Mouse (Mus musculus): ENCODE results near the gene Bcl7b. TPM values are rescaled to one million over a fixed set of nuclear protein-coding genes. Genes with fewer than 3 reads are reported as not detected.

The Bcl7b gene
- polyA plus RNA-seq (2014; fragmentation: Illumina TruSeq; extraction: RNeasy Lipid Tissue Mini Kit (QIAGEN cat#74804); ENCODE audit: low read depth, low replicate concordance), result 12.0 TPM

GRCm38 (mm10) chr5:135168063-135169062 lies at the start of gene Bcl7b:
Gene Bcl7b (plus strand): TSS chr5:135168283.

DNA sequence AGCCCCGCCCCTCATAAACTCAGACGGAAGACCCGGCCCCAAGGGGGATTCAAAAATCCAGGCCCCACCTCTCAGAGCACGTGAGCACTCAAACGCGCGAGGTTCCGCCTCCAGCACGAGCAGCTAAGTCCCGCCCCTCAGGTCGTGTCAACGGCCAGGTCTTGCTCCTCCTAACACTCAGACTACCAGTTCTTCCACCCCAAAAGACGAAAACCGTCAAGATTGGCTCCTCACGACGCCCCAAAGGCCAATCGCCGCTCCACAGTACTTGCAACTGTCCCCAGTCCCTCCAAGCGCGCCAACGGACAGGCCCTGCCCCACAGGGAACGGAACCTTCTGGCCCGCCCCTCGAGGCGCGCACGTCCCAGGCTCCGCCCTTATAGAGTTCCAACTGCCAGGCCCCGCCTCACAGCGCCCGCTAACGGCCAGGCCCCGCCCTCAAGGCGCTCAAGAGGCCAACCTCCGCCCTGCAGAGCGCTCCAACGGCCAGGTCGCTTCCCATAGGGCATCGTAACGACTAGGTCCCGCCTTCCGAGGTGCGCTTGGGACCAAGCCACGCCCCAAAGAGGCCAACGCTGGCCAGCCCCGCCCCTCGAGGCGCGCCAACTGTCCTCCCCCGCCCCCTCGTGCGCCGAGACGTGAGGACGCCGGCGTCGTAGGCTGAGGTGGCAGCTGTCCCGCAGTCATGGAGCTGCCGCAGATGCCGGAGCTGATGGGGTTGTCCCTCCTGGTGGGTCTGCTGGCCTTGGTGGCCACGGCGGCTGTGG lies 18.8 kb upstream of the Bcl7b start, which contains the start of gene Tbl2:
TSS of gene Tbl2 (plus strand) at position 605 of the 767 bp plus-strand sequence.

DNA sequence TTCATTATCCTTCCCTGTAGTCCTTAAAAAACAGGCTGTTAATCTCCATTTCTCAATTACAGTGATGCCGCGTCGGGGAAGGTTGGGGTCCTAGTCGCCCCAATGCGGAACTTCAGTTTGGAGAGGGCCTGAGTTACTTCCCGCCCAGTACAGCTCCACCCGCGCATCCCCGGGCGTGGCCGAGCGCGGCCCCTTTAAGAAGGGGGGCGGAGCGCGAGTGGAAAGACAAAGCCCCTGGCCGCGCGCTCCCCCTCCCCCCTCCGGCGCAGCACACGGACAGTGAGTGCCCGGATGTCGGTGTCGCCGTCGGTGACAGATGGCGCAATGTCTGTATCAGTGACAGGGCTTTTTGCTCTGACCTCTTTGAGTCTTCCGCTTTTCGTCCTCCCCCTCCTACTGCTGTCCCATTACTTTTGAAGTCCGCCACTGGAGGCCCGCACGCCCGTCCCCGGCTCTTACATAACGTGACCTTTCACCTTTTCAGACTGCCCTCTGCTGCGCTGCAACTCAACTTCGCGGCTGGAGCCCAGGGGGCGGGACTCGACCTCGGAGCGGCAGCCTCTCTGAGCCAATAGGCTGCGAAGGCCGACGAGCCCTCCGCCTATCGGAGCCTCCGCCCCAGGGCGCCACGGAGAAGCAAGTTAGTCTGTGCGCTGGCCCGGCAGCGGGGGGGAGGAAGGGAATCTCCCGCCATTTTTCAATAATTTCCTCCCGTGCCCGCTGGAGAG lies 18.7 kb downstream of the Bcl7b start, which contains the start of gene Baz1b:
TSS of gene Baz1b (plus strand) at position 644 of the 728 bp plus-strand sequence.

Other genes with a start within 250 kb of the Bcl7b start
- 13.3 TPM for gene Mettl27, start 235.9 kb upstream of the Bcl7b start, polyA plus RNA-seq (2014; fragmentation: Illumina TruSeq; extraction: RNeasy Lipid Tissue Mini Kit (QIAGEN cat#74804); ENCODE audit: low read depth, low replicate concordance)
- 0.57 TPM for gene Cldn4, start 221.3 kb upstream of the Bcl7b start, polyA plus RNA-seq (2014; fragmentation: Illumina TruSeq; extraction: RNeasy Lipid Tissue Mini Kit (QIAGEN cat#74804); ENCODE audit: low read depth, low replicate concordance)
- not detected for gene Cldn3, start 182.1 kb upstream of the Bcl7b start, polyA plus RNA-seq (2014; fragmentation: Illumina TruSeq; extraction: RNeasy Lipid Tissue Mini Kit (QIAGEN cat#74804); ENCODE audit: low read depth, low replicate concordance)
- gene Abhd11, start 159.1 kb upstream of the Bcl7b start, polyA plus RNA-seq (2014; fragmentation: Illumina TruSeq; extraction: RNeasy Lipid Tissue Mini Kit (QIAGEN cat#74804); ENCODE audit: low read depth, low replicate concordance), result 4.7 TPM
- not detected for gene Stx1a, start 144.8 kb upstream of the Bcl7b start, polyA plus RNA-seq (2014; fragmentation: Illumina TruSeq; extraction: RNeasy Lipid Tissue Mini Kit (QIAGEN cat#74804); ENCODE audit: low read depth, low replicate concordance)
- 15.1 TPM for gene Dnajc30, start 104.1 kb upstream of the Bcl7b start, polyA plus RNA-seq (2014; fragmentation: Illumina TruSeq; extraction: RNeasy Lipid Tissue Mini Kit (QIAGEN cat#74804); ENCODE audit: low read depth, low replicate concordance)
- gene Bud23, start 103.3 kb upstream of the Bcl7b start, polyA plus RNA-seq (2014; fragmentation: Illumina TruSeq; extraction: RNeasy Lipid Tissue Mini Kit (QIAGEN cat#74804); ENCODE audit: low read depth, low replicate concordance), result 12.3 TPM
- not detected for gene Vps37d, start 90.0 kb upstream of the Bcl7b start, polyA plus RNA-seq (2014; fragmentation: Illumina TruSeq; extraction: RNeasy Lipid Tissue Mini Kit (QIAGEN cat#74804); ENCODE audit: low read depth, low replicate concordance)
- 5.9 TPM for gene Mlxipl, start 78.4 kb upstream of the Bcl7b start, polyA plus RNA-seq (2014; fragmentation: Illumina TruSeq; extraction: RNeasy Lipid Tissue Mini Kit (QIAGEN cat#74804); ENCODE audit: low read depth, low replicate concordance)
- 3.3 TPM for gene Tbl2, start 18.6 kb upstream of the Bcl7b start, polyA plus RNA-seq (2014; fragmentation: Illumina TruSeq; extraction: RNeasy Lipid Tissue Mini Kit (QIAGEN cat#74804); ENCODE audit: low read depth, low replicate concordance)
- gene Baz1b, start 19.0 kb downstream of the Bcl7b start, polyA plus RNA-seq (2014; fragmentation: Illumina TruSeq; extraction: RNeasy Lipid Tissue Mini Kit (QIAGEN cat#74804); ENCODE audit: low read depth, low replicate concordance), result 32.9 TPM
- not detected for gene Fzd9, start 82.9 kb downstream of the Bcl7b start, polyA plus RNA-seq (2014; fragmentation: Illumina TruSeq; extraction: RNeasy Lipid Tissue Mini Kit (QIAGEN cat#74804); ENCODE audit: low read depth, low replicate concordance)
- gene Fkbp6, start 181.8 kb downstream of the Bcl7b start, polyA plus RNA-seq (2014; fragmentation: Illumina TruSeq; extraction: RNeasy Lipid Tissue Mini Kit (QIAGEN cat#74804); ENCODE audit: low read depth, low replicate concordance), result not detected
- not detected for gene Trim50, start 185.0 kb downstream of the Bcl7b start, polyA plus RNA-seq (2014; fragmentation: Illumina TruSeq; extraction: RNeasy Lipid Tissue Mini Kit (QIAGEN cat#74804); ENCODE audit: low read depth, low replicate concordance)
- 1.9 TPM for gene Nsun5, start 201.7 kb downstream of the Bcl7b start, polyA plus RNA-seq (2014; fragmentation: Illumina TruSeq; extraction: RNeasy Lipid Tissue Mini Kit (QIAGEN cat#74804); ENCODE audit: low read depth, low replicate concordance)
- 1.6 TPM for gene Pom121, start 226.3 kb downstream of the Bcl7b start, polyA plus RNA-seq (2014; fragmentation: Illumina TruSeq; extraction: RNeasy Lipid Tissue Mini Kit (QIAGEN cat#74804); ENCODE audit: low read depth, low replicate concordance)